Mouse (Mus musculus): Measurements from ENCODE around the gene Svop. TPM values are rescaled to one million over a fixed set of nuclear protein-coding genes. Genes with fewer than 3 reads are reported as not detected.
A peak's percentile ranks its signal among the peaks of the same experiment; 100 is the strongest.

Svop gene
- polyA plus RNA-seq (2015; fragmentation: Nextera tagmentation; extraction: Ambion mirVana), result 84.6 and 102 TPM in 2 replicates

DNA sequence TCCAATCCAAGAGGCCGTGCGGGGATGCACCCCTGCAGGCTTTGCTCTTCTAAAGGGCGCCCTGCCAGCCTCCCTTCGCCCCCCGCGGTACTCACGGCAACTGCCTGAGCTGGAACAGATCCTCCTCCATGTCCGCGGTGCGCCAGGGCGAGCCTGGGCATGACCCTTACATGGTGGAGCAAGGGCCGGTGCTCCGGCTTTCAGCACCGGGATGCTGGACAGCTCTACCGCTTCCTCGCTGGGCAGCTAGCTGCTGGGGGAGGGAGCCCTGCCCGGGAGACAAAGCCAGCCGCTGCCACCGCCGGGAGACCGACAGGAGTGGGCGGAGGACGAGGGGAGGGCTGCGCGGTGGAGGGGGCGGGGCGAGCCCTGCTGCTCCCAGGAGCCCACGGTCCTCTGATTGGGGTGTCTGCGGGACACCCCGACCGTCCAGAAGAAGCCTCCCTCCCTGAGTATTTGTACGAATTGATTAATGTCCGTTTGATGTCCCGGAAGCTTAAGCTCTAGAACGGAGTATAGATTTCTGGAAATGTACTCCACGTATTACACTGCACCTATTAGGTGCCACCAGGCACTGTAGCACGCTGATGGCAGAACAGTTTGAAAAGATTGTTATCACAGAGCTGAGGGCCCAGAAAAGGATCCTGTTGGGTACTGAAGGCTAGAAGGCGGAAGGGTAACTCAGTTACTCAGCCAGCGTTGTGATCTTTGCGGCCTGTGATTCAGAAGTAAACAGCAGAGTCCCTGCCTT is at the start of gene Svop:
Gene Svop, minus strand, starts transcription at position 514 of the 751 bp plus-strand sequence.
- peak; percentile 90 for ATAC-seq
- H3K27me3 ChIP-seq (replicated peaks; ENCODE audit: control insufficient read depth, insufficient read depth, low read length), result no peaks in the 10 kb centered on the region

DNA sequence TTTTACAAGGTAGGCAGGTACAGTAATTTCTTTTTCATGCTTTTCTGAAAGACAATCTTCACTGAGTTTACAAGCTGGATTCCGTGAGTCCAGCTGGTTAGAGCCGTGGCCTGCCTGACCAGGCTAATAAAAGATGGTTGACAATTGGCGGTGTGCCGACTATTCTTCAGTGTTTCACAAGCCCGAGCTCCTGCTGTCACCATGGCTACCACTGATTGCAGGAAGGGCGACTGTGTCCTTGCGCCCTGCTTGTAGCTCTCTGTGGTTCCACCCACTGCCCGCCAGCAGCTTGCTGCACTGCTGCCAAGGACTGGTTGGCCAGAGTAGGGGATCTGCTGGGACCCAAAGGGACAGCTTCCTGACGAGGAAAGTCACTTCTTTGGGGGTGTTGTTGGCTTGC is 47.8 kb upstream of the Svop start:
- Histone ChIP-seq H3K27ac (ENCODE audit: low read length) (peak overlapping the region; percentile 69), H3K4me2 (ENCODE audit: low read length) (no peak overlapping the region), H3K4me1 (replicated peaks; ENCODE audit: control insufficient read depth, insufficient read depth, low read length) (peaks cover 19% of the 10 kb centered on the region), H3K27me3 (replicated peaks; ENCODE audit: control insufficient read depth, insufficient read depth, low read length) (no peaks in the 10 kb centered on the region), H3K36me3 (ENCODE audit: control insufficient read depth, insufficient read depth) (no peaks in the 10 kb centered on the region), H3K9me3 (ENCODE audit: control insufficient read depth, low read length) (no peaks in the 10 kb centered on the region), H3K4me3 (replicated peaks; ENCODE audit: low read length) (no peak overlapping the region), H3K9ac (replicated peaks; ENCODE audit: low read depth, low read length) (no peak overlapping the region; the same call in 1 of the 2 replicates)
- peak; percentile 88 for ATAC-seq
- 10% methylated on average over 9 of the region's 9 CpGs for WGBS

More for the DNA sequence above, at the start of gene Svop:
- no peaks in the 10 kb centered on the region for H3K36me3 ChIP-seq (ENCODE audit: control insufficient read depth, insufficient read depth)
- peak within 1 kb of the TSS; percentile 79 for H3K4me3 ChIP-seq (replicated peaks; ENCODE audit: low read length)
- H3K9me3 ChIP-seq (ENCODE audit: control insufficient read depth, low read length), result no peaks in the 10 kb centered on the region
- 2% methylated on average over 40 of the region's 40 CpGs for WGBS
- peak within 1 kb of the TSS; percentile 93 for H3K27ac ChIP-seq (ENCODE audit: low read length)
- peaks cover 22% of the 10 kb centered on the region for H3K4me1 ChIP-seq (replicated peaks; ENCODE audit: control insufficient read depth, insufficient read depth, low read length)
- H3K9ac ChIP-seq (replicated peaks; ENCODE audit: low read depth, low read length), result peak within 1 kb of the TSS; percentile 96
- H3K4me2 ChIP-seq (ENCODE audit: low read length), result peak within 1 kb of the TSS; percentile 63

DNA sequence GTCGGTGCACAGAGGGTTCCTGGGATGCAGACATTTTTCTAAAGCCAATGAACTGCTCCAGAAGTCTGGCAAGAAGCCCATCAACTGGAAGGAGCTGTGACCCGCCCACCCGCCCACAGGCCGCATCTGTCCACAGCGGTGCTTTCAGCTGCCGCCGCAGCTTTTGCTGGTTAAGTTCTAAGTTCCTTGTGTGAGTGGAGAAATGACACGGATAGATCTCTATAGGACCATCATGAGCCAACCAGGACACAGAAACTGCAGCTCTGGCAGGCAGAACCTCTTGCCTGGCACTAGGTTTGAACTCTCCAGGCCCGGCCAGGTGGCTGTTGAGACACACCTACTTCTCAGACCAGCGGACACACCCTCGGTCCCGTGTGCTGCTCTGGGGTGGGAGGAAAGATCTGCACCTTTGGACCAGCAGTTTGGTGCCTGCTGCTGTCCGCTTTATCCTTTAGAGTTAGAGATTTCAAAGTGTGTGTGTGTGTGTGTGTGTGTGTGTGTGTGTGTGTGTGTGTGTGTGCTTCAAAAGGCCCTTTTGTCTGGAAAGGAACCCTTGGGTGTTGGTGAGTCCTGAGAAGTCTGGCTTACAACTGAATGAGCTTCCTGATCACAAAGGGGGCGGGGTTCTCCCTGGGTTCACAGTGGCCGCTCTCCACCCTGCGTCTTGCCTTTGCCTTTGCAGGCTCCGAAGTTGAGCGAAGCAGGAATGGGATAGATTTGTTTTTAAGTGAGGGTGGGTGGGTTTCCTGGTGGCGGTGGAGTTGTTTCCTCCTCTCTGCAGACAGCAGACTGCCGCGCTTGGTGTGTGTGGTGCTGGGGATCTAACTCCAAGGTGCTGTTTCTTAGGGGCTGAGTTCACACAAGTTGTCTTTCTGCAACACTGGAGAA is 47.2 kb upstream of the Svop start:
- ATAC-seq, result peak; percentile 60

DNA sequence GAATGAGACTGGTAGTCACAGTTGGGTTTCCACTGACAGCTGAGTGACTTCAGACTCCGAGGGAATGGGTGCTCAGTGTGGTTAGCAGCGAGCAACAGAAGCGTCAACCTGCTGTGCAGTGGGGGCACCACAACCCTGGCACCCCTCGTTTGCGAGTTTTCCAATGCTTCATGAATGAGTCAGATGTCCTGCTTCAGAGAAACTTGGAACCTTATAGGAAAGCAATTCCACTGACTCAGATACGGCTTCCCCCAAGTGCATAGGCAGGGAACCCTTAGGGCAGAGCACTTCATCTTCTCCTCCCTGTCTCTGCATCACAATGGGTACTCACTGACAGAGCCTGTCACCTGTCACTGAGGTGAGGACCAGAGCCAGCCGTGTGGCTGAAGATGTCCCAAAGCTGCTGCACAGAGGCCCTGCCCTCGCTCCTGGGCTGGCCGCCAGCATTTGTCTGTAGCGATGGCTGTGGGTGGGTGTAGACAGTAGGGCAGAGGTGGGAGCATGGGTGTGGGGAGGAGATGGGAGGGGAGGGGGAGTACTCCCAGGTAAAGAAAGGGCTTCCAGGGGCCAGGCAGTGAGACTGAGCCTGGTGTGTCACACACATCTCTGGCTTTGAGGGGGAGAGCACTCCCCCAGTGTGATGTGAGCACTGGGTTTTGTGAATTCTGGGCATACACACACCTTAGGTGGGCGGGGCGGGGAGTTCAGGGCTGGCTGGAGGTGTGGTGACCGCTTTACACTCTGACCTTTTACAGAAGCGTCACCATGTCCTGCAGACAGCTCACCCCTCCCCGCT is 46.3 kb upstream of the Svop start:
- 76% methylated on average over 15 of the region's 15 CpGs for WGBS
- no peaks in the 10 kb centered on the region for H3K27me3 ChIP-seq (replicated peaks; ENCODE audit: control insufficient read depth, insufficient read depth, low read length)

More for the DNA sequence above, 47.2 kb upstream of the Svop start:
- peaks cover 19% of the 10 kb centered on the region for H3K4me1 ChIP-seq (replicated peaks; ENCODE audit: control insufficient read depth, insufficient read depth, low read length)
- no peak overlapping the region for H3K9ac ChIP-seq (replicated peaks; ENCODE audit: low read depth, low read length)
- no peaks in the 10 kb centered on the region for H3K27me3 ChIP-seq (replicated peaks; ENCODE audit: control insufficient read depth, insufficient read depth, low read length)
- no peak overlapping the region for H3K4me2 ChIP-seq (ENCODE audit: low read length)
- WGBS, result 49% methylated on average over 21 of the region's 21 CpGs
- H3K9me3 ChIP-seq (ENCODE audit: control insufficient read depth, low read length), result no peaks in the 10 kb centered on the region
- H3K27ac ChIP-seq (ENCODE audit: low read length), result peak overlapping the region; percentile 69
- no peaks in the 10 kb centered on the region for H3K36me3 ChIP-seq (ENCODE audit: control insufficient read depth, insufficient read depth)
- H3K4me3 ChIP-seq (replicated peaks; ENCODE audit: low read length), result no peak overlapping the region

DNA sequence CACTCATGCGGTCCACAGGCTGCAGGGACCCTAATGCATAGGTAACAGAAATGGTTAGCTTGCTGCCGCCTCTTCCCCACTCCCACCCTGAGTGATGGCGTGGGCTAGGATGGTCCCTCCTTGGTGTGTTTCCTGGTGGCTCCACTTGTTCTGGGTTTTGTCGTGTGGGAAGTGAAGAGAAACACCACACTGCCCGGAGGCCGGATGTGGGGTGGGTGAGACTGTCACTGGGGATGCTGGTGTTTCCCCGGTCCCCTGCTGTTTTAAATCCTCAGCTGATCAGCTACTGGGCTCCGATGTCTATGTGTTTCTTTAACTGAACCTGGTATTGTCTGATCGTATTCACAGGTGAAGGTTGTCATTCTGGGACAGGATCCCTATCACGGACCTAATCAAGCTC is 44.1 kb upstream of the Svop start:
- Histone ChIP-seq H3K27ac (ENCODE audit: low read length) (no peak overlapping the region), H3K4me1 (replicated peaks; ENCODE audit: control insufficient read depth, insufficient read depth, low read length) (peaks cover 28% of the 10 kb centered on the region), H3K4me2 (ENCODE audit: low read length) (no peak overlapping the region), H3K9ac (replicated peaks; ENCODE audit: low read depth, low read length) (no peak overlapping the region), H3K4me3 (replicated peaks; ENCODE audit: low read length) (no peak overlapping the region), H3K27me3 (replicated peaks; ENCODE audit: control insufficient read depth, insufficient read depth, low read length) (no peaks in the 10 kb centered on the region), H3K9me3 (ENCODE audit: control insufficient read depth, low read length) (no peaks in the 10 kb centered on the region), H3K36me3 (ENCODE audit: control insufficient read depth, insufficient read depth) (no peaks in the 10 kb centered on the region)
- ATAC-seq, result no peak
- WGBS, result 88% methylated on average over 10 of the region's 10 CpGs

More for the DNA sequence above, 46.3 kb upstream of the Svop start:
- Histone ChIP-seq H3K9me3 (ENCODE audit: control insufficient read depth, low read length) (no peaks in the 10 kb centered on the region), H3K4me3 (replicated peaks; ENCODE audit: low read length) (no peak overlapping the region), H3K4me1 (replicated peaks; ENCODE audit: control insufficient read depth, insufficient read depth, low read length) (peaks cover 19% of the 10 kb centered on the region), H3K4me2 (ENCODE audit: low read length) (no peak overlapping the region), H3K36me3 (ENCODE audit: control insufficient read depth, insufficient read depth) (no peaks in the 10 kb centered on the region), H3K27ac (ENCODE audit: low read length) (no peak overlapping the region), H3K9ac (replicated peaks; ENCODE audit: low read depth, low read length) (no peak overlapping the region)
- no peak for ATAC-seq

DNA sequence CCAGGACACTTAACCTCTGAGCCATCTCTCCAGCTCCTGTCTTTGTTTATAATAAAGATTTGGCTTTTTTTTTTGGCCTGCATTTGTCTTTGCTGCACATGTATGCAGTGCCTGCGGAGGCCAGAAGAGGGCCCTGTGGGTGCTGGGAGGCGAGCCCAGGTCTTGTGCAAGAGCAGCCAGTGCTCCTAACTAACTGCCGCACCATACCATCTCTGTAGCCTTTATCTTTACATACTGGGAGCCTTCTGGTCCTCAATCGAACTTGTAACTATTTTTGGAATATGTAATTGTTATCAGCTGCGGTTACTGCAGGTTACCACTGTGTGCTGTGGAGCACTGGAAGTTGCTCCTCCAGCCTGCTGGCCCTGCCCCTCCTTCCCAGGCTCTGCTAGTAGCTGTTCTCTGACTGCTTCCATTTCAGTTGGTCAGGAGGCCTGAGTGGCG is 42.7 kb upstream of the Svop start:
- Histone ChIP-seq H3K27me3 (replicated peaks; ENCODE audit: control insufficient read depth, insufficient read depth, low read length) (no peaks in the 10 kb centered on the region), H3K9ac (replicated peaks; ENCODE audit: low read depth, low read length) (no peak overlapping the region), H3K27ac (ENCODE audit: low read length) (no peak overlapping the region), H3K4me3 (replicated peaks; ENCODE audit: low read length) (no peak overlapping the region), H3K4me2 (ENCODE audit: low read length) (no peak overlapping the region), H3K9me3 (ENCODE audit: control insufficient read depth, low read length) (no peaks in the 10 kb centered on the region), H3K4me1 (replicated peaks; ENCODE audit: control insufficient read depth, insufficient read depth, low read length) (peaks cover 22% of the 10 kb centered on the region), H3K36me3 (ENCODE audit: control insufficient read depth, insufficient read depth) (no peaks in the 10 kb centered on the region)
- no peak for ATAC-seq
- WGBS, result 57% methylated on average over 6 of the region's 6 CpGs

DNA sequence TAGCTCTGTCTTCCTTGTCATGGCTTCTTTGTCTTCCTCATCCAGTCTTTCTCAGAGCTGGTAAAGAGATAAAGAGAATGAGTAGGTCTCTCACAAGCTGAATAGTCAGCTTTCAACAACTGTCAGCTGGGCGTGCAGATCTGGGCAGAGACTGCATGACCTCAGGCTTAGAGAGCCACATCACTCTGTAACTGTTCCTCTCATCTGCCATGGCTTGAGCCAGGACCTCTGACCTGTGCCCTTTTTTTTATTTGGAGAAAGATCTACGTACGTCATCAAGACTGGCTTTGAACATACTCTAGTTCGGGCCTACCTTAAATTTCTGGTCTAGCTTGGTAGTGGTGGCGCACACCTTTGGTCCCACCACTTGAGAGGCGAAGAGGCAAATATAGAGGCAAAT is 41.5 kb upstream of the Svop start:
- no peak overlapping the region for H3K4me2 ChIP-seq (ENCODE audit: low read length)
- no peak for ATAC-seq
- no peak overlapping the region for H3K27ac ChIP-seq (ENCODE audit: low read length)
- H3K36me3 ChIP-seq (ENCODE audit: control insufficient read depth, insufficient read depth), result no peaks in the 10 kb centered on the region
- H3K4me3 ChIP-seq (replicated peaks; ENCODE audit: low read length), result no peak overlapping the region
- H3K9ac ChIP-seq (replicated peaks; ENCODE audit: low read depth, low read length), result no peak overlapping the region
- no peaks in the 10 kb centered on the region for H3K27me3 ChIP-seq (replicated peaks; ENCODE audit: control insufficient read depth, insufficient read depth, low read length)
- H3K4me1 ChIP-seq (replicated peaks; ENCODE audit: control insufficient read depth, insufficient read depth, low read length), result peaks cover 11% of the 10 kb centered on the region
- 88% methylated on average over 6 of the region's 6 CpGs for WGBS
- H3K9me3 ChIP-seq (ENCODE audit: control insufficient read depth, low read length), result no peaks in the 10 kb centered on the region

DNA sequence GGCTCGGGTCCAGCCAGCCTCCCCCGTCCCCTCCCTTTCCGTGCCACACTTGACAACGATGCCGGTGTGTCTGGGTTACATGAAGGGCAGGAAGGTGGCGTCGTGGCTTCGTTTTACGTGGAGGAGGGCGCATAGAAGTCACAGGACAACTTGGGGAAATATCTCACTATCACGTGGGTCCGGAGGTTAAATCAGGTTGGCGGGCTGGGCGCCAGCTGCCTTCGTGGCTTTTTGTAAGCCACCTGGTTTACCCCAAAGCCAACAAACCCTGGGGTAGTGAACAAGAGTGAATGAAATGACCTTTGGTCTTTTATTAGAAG is 40.1 kb upstream of the Svop start:
- peak overlapping the region; percentile 84 for H3K4me3 ChIP-seq (replicated peaks; ENCODE audit: low read length)
- no peak for ATAC-seq
- H3K9me3 ChIP-seq (ENCODE audit: control insufficient read depth, low read length), result no peaks in the 10 kb centered on the region
- no peaks in the 10 kb centered on the region for H3K27me3 ChIP-seq (replicated peaks; ENCODE audit: control insufficient read depth, insufficient read depth, low read length)
- WGBS, result under 1% methylated on average over 15 of the region's 15 CpGs
- H3K36me3 ChIP-seq (ENCODE audit: control insufficient read depth, insufficient read depth), result no peaks in the 10 kb centered on the region
- peak overlapping the region; percentile 54 for H3K9ac ChIP-seq (replicated peaks; ENCODE audit: low read depth, low read length)
- no peak overlapping the region; the same call in 1 of the 2 replicates for H3K27ac ChIP-seq (ENCODE audit: low read length)
- peak overlapping the region; percentile 91 for H3K4me2 ChIP-seq (ENCODE audit: low read length)
- H3K4me1 ChIP-seq (replicated peaks; ENCODE audit: control insufficient read depth, insufficient read depth, low read length), result peaks cover 9% of the 10 kb centered on the region

Measured in forebrain, embryonic 16.5 days (tissue).